Mouse (Mus musculus) heart, postnatal 0 days (tissue): ENCODE data around the gene B4galnt3.

Experiments used
- CTCF ChIP-seq: IDR thresholded peaks from 2 replicates; pipeline ENCODE4 v1.5.1; 2016; ENCODE audit warnings: antibody characterized with exemption, control low read depth, low read depth
- EP300 ChIP-seq: IDR thresholded peaks from 2 replicates; pipeline ENCODE4 v1.6.1; 2016; ENCODE audit warnings: antibody characterized with exemption, low read depth

DNA sequence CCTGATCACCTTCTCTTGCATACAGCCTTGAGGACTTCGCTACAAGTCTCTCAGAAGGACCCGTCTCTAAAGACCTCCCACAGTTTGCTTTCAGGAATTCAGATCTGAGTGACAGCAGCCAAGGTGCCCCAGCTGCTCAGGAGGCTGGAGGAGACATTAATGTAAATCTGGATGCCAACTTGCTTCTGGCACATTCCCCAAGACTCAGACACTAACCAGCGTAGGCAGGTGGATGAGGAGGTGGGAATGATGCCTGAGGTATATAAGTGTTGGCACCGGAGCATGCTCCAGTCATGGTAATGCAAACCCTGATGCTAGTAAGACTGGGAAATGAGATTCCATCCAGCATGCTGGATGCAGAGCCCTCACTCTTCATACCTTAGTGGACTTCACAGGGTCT lies 129.6 kb downstream of the B4galnt3 start:
- TF ChIP-seq EP300: no peak
- TF ChIP-seq CTCF: no peak
